Mouse (Mus musculus): ENCODE measurements around the gene Plekho2.

Gene Plekho2

DNA sequence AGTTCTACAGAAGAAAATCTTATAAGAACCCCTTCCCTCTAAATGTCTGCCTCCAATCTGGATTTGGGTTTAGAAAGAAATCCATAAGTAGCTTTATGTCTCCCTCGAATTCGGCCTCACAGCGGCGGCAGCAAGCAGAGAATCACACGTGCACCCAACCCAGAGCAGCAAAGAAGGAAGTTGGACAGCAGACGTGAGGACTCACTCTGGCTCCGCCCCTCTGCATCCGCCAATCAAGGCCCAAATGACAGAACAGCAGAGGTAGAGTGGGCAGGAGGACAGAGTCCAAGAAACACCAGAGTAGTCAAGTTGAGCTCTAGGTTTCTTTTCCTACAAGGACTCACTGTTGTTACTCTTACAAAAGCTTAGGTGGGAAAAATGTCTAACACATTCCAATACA, 3.2 kb upstream of the Plekho2 start:
- DNase-seq, result no peak

DNA sequence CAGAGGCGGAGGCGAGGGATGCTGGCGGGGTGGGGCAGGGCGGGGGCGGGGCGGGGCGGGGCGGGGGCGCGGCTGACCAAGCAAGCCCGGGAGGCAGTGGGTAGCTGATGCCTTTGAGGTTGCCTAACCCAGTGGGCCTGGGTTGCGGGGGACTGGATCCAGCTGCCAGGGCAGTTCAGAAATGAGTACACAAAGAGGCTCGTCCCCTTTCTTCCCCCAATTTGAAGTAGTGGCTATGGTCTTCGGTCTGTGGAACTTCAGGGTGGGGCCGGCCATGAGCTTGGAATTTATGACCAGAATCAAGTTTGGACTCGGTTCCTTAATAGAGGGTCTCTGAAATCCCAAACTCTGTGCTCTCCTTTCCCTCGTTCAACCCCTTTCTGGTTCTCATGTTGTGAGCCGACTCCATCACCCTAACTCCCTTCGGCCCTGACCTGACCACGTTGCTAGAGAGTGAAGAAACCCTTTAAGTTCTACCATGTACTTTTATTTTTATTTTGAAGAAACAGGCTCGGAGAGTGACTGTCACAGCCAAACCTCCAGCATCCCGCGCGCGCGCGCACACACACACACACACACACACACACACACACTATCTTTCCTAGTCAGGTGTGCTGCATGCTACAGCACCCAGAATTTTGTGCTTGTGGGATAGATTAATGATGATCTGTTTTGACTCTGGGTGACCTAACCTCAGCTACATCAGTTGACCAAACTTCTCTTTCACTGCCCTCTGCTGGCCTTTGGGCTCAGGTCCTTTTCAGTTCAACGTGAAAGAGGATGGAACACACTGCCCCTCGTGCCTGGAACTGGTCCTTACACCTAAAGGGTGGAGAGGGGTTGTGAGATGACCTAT, 789 bp upstream of the Plekho2 start:
- peak; percentile 75 for DNase-seq

DNA sequence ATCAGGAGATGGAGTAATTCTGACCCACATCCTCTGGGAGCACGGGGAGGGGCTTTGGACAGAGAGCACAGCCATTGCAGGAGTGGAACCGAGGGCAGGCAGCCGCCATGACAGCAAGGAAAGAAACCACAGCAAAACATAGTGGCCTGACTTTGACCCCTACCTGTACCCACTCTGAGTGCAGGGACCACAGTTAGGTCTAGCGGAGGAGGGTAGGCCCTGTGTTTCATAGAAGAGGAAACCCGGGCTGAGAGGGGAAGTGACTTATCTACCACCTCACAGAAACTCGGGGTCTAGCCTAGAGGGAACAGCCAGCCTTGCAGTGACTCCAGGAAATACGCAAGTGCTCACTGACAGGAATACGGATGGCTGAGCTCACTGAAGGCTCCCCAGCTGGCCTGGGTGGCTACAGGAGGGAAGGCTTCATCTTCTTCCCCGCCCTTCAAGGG, 1.0 kb downstream of the Plekho2 start:
- DNase-seq, result no peak

GRCm38 (mm10) chr9:65577511-65578196, 2.2 kb downstream of the Plekho2 start:
- no peak for DNase-seq

DNA sequence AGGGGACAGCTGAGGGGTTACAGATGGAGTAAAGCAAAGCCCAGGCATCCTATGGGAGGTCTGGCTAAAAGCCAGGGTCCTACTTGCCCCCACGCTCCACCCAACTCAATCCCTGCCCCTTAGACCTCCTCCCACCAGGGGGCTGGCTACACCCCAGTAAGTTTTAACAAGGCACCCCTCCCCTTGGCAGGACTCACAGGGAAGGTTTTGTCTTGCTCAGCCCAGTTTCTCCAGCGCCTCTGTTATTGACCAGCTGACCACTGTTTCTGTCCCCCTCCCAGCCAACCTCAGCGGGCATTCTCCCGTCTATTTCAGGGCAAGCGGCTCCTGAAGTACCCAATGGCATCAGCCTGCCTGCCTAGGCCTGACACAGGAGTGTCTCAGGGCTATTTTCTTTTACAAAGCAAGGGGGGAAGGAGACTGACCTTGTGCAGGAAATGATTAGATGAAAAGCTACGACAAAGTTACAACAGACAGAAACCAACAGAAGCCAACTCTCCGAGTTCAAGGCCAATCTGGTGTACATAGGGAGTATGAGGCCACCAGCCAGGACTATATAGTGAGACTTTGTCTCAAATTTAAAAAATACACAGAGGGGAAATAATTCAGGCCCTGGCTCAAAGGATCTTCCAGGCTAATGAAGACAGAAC, 2.9 kb downstream of the Plekho2 start:
- DNase-seq, result peak; percentile 45

GRCm38 (mm10) chr9:65575393-65576196, 4.2 kb downstream of the Plekho2 start:
- no peak for DNase-seq

GRCm38 (mm10) chr9:65574513-65575392, 5.1 kb downstream of the Plekho2 start:
- no peak for DNase-seq

DNA sequence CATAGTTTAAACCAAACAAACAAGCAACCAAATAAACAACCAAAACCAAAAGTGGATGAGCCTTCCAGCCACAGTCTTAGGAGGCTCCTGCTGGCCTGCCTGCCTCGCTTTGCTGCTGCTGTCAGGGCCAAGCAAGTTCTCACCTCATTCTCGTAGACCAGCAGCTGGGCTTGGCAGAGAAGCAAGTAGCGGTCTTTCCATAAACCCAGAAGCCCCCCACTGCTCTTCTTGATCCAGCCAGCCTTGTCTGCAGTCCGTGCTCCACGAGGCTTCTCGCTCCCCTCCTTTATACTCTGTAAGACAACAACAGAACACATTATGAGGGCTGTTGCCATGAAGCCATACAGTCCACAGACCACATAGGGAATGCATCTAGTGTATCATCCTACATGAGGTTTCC, 7.0 kb downstream of the Plekho2 start:
- DNase-seq, result no peak

- no peak for DNase-seq
Observed at GRCm38 (mm10) chr9:65569491-65569971, 10.3 kb downstream of the Plekho2 start.

- no peak for DNase-seq
Observed at GRCm38 (mm10) chr9:65568787-65569186, 11.1 kb downstream of the Plekho2 start.

GRCm38 (mm10) chr9:65564698-65565097, 15.1 kb downstream of the Plekho2 start:
- DNase-seq, result no peak

DNA sequence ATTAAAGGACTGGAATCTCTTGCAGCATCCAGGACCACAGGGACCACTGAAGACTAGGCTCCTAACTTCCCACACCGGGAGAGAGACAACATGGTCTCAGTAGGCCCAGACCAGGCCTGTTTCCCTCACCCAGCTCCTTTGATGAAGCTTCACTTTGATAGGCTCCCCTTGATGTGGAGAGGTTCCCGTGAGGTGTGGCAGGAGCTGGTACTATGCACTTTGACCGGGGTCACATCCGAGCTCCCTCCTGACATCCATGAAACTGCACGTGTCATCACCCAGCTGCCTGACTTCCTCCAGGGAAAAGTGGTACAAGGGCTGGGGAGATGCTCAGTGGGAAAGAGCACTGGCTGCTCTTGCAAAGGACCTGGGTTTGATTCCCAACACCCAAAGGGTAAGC, 16.8 kb downstream of the Plekho2 start:
- no peak for DNase-seq

DNA sequence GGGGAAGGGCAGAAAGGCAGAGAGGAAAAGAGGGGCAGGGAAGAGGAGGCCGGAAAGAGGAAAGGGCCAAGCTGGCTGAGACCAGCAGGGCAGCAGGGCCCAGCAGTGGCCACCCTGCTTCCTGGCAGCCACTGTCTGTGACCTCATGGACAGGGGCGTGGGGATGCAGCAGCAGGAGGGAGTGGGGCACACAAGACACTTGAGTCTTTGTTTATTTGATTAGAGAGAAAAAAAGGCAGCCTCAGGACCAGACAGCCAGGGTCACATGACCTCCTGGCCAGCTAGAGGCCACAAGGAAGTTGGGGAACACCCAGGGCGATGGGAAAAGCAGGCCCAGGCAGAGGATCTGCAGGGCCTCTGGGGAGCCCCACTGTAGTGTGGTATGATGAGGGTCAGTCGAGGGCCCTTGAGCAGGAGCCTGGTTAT, 17.7 kb downstream of the Plekho2 start:
- DNase-seq, result peak; percentile 67

- DNase-seq, result peak; percentile 53
Observed at GRCm38 (mm10) chr9:65561016-65561415, 18.8 kb downstream of the Plekho2 start.

DNA sequence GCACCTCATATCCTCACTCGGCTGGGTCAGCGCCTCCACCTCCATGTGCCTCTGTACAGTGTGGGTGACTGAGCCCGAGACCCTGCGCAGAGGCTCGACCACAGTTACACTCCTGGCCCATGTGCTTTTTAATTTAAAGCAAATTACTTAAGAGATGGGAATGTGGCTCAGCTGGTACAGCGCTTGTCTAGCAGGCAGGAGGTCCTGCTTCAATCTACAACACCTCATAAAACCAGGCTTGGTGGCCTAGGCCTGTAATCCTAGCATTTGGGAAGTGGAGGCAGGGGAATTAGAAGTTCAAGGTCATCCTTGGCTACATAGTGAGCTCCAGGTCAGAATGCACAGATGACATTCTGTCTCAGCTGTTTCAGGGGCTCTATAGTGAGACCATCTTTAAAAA, 21.0 kb downstream of the Plekho2 start:
- DNase-seq, result no peak

DNA sequence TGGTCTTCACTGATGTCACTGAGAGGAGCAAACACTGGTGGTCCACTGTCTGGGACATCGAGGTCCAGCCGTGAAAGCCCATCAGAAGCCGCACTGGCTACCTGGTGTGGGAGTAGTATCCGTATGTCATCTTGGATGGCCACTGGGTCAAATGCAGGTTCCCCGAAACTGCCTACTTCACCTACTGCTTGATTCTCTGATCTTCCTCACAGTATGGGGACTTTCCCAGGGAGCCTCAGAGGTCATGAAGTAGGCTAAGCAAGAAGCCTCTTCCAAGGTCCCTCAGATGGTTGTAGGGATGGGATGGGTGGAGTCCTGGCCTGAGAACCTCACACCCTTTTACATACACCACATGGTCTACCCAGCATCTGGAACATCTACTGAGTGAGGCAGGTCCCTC, 22.9 kb downstream of the Plekho2 start:
- no peak for DNase-seq

GRCm38 (mm10) chr9:65556349-65556748, 23.5 kb downstream of the Plekho2 start:
- DNase-seq, result no peak

DNA sequence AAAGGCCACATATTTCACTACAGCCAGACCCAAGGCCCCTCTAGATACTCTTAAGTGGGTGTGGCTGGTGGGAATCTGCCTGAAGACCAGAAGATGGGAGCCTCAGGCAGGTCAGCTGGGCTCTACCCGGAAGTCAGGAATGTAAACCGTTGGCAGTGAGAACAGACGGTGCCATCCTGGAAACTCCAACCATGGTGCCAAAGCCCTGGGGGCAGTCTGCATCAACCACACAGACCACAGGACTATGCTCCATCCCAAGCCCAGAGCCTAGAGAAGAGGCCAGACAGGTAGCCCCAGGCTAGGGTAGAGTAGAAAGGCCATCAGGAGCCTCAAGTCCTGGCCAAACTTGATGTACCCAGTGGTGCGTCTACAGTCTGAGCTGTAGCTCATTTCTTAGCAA, 24.2 kb downstream of the Plekho2 start:
- no peak for DNase-seq

DNA sequence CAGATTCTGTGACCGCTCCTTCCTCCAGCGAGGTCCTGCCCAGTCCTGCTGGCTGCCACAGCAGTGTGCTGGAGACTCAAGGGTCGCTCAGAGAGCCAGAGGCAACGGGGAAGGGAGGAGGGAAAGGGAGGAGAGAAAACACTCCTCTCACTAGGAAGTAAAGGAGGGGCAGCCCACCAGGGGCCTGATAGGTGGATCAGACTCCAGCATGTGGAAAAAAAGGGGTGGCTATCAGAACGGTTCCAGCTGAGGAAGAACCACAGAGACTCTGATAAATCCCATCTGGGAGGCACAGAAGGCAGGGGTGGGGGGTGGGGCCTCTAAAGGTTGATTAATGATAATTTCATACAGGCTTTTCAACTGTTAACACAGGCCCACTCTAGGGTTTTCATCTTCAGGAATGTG, 24.8 kb downstream of the Plekho2 start:
- DNase-seq, result no peak

DNA sequence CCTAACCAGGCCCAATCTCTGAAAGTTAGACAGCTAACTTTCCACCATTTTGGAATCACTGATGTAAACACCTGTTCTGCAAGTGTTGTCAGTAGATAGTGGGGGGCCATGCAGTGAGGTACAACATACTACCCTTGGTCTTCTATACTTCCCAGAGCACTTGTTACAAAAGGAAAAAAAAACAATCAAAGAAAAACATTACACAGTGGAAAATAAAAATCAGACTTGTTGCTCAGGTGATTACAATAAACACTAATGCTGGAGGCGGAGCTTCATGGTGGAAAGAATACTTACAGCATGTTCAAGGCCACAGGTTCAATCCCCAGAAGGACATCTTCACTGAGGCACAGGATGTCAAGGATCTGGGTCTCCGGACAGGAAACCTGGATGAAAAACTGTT, 27.1 kb downstream of the Plekho2 start:
- DNase-seq, result no peak

GRCm38 (mm10) chr9:65552141-65552540, 27.7 kb downstream of the Plekho2 start:
- DNase-seq, result no peak

DNA sequence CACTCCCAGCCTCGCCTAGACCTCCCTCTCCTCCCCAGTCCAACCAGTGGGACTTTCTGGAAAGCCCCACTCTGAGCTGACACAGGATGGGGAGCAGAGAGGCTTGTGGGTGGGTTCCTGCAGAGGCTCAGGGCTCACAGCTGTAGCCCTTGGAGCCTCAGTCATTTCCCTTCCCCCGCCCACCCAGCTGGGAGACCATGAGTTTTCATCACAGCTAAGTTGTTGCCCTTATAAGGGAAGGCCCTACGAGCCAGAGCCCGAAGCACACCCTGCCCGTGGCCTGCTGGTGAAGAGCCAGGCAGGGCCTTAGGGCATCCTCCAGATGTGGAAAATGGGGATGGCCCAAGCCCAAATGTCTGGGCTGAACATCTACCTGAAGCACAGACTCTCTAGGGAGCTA, 28.8 kb downstream of the Plekho2 start:
- DNase-seq, result no peak

Measured in cerebellum, adult 11-12 months (tissue).